Mouse (Mus musculus) lung, postnatal 14 days (tissue): Measurements from ENCODE around the gene Atp6v1g1.

ENCODE experiments used
- DNase-seq: peaks from one replicate; pipeline ENCODE4 v3.0.0; 2021

Gene Atp6v1g1

GRCm38 (mm10) chr4:63585216-63585615, 40.6 kb downstream of the Atp6v1g1 start:
- DNase-seq: no peak

- no peak for DNase-seq
Measured at GRCm38 (mm10) chr4:63586240-63586639, 41.7 kb downstream of the Atp6v1g1 start.

- no peak for DNase-seq
Measured at GRCm38 (mm10) chr4:63589987-63590386, 45.4 kb downstream of the Atp6v1g1 start.

GRCm38 (mm10) chr4:63590538-63590937, 46.0 kb downstream of the Atp6v1g1 start:
- no peak for DNase-seq

- DNase-seq: peak; percentile 11
Measured at GRCm38 (mm10) chr4:63594459-63595110, 50.0 kb downstream of the Atp6v1g1 start.

- DNase-seq: no peak
Measured at GRCm38 (mm10) chr4:63595259-63595658, 50.7 kb downstream of the Atp6v1g1 start.

- DNase-seq: no peak
Measured at GRCm38 (mm10) chr4:63596010-63596409, 51.4 kb downstream of the Atp6v1g1 start.
